Mouse (Mus musculus): ENCODE data around the gene Nr2c1. TPM values are rescaled to one million over a fixed set of nuclear protein-coding genes. Genes with fewer than 3 reads are reported as not detected.

Nr2c1 gene
- polyA plus RNA-seq, 1 experiment from 2014 or later: 12.3 TPM

DNA sequence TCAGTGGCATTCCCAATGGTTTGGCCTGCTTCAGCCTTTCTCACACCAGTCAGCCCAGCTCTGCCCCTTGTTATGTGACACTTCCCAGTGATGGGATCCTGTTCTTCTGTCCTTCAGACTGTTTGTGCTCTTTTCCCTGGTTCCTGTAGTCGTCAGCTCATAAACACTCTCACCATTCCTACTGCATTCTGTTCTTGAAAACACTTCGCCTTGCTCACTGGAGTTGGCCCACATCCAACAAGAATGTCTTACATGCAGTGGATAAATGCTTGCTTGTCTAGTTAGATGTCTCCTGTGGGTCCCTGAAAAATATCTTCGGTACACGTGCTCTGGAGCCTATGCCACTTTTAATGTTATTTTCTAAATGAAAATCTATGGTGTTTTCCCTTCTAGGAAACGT is 3.2 kb upstream of the Nr2c1 start:
- no peak for ATAC-seq (ENCODE audit: low FRiP score, low read depth)
- 87% methylated on average over 5 of the region's 5 CpGs for WGBS
- Histone ChIP-seq H3K27me3 (no peaks in the 10 kb centered on the region), H3K36me3 (peaks cover 9% of the 10 kb centered on the region; the same call in 1 of the 2 replicates), H3K27ac (replicated peaks) (no peak overlapping the region), H3K9me3 (no peaks in the 10 kb centered on the region), H3K4me1 (peaks cover 16% of the 10 kb centered on the region), H3K4me3 (no peak overlapping the region), H3K9ac (replicated peaks) (no peak overlapping the region), H3K4me2 (replicated peaks) (no peak overlapping the region)

DNA sequence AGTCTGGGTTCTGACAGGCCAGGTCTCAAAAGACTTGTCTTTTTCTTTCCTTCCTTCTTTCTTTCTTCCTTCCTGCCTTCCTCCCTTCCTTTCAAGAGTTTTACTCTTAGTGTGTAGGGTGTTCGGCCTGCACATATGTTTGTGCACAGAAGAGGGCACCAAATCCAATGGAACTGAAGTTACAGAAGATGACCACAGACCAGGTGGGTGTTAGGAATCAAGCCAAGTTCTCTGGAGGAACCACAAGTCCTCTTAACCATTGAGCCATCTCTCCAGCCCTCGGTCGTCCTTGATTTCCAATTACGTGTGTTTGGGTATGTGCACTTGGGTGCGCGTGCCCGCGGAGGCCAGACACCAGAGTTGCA is 450 bp upstream of the Nr2c1 start:
- H3K9ac ChIP-seq (replicated peaks): peak overlapping the region; percentile 95
- H3K4me3 ChIP-seq: peak overlapping the region; percentile 92
- H3K27ac ChIP-seq (replicated peaks): no peak overlapping the region
- peak overlapping the region; percentile 68 for H3K4me2 ChIP-seq (replicated peaks)
- no peak for ATAC-seq (ENCODE audit: low FRiP score, low read depth)
- 18% methylated on average over 8 of the region's 8 CpGs for WGBS
- H3K27me3 ChIP-seq: no peaks in the 10 kb centered on the region
- H3K9me3 ChIP-seq: no peaks in the 10 kb centered on the region
- H3K4me1 ChIP-seq: peaks cover 21% of the 10 kb centered on the region
- H3K36me3 ChIP-seq: no peaks in the 10 kb centered on the region

DNA sequence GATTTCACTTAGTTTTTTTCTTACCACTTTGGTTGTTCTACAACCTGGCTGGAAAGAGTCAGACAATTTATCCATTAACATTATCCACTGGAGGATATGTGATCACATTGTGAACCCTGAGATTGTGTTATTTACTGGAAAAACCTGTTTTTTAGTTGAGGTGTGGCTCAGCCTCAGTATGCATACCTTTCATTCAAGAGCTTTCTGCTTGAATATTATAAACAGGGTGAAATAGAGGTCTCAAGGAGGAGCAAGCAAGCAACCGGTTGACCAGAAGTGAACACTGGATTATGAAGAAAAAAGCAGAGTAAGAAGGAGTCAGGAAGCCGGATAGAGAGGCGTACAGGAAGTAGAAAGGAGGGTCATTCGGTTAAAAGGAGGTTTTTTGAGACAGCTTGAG is 3.7 kb downstream of the Nr2c1 start:
- Histone ChIP-seq H3K9ac (replicated peaks) (no peak overlapping the region), H3K4me2 (replicated peaks) (no peak overlapping the region), H3K27ac (replicated peaks) (no peak overlapping the region), H3K36me3 (no peaks in the 10 kb centered on the region), H3K4me1 (peaks cover 21% of the 10 kb centered on the region), H3K27me3 (no peaks in the 10 kb centered on the region), H3K4me3 (no peak overlapping the region), H3K9me3 (no peaks in the 10 kb centered on the region)
- WGBS: 85% methylated on average over 4 of the region's 4 CpGs
- ATAC-seq (ENCODE audit: low FRiP score, low read depth): no peak

DNA sequence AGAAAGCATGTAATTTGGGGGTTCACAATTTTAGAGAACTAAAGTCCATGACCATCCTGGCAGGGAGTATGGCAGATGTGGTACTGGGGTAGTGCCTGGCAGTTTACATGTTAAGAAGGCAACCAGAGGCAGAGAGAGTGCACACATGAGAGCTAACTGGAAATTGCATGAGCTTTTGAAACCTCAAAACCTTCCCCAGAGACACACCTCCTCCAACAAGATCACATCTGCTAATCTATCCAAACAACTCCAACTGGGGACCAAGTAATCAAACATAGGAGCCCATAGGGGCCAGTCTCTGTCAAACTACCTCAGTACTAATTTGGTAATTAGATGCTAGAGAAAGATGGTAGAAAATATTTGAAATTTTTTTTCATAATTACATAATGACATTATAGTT is 6.0 kb downstream of the Nr2c1 start:
- H3K4me2 ChIP-seq (replicated peaks): no peak overlapping the region
- H3K4me3 ChIP-seq: no peak overlapping the region
- peaks cover 12% of the 10 kb centered on the region for H3K36me3 ChIP-seq
- no peaks in the 10 kb centered on the region for H3K27me3 ChIP-seq
- H3K4me1 ChIP-seq: peaks cover 8% of the 10 kb centered on the region
- no peak for ATAC-seq (ENCODE audit: low FRiP score, low read depth)
- no peaks in the 10 kb centered on the region for H3K9me3 ChIP-seq
- no peak overlapping the region for H3K27ac ChIP-seq (replicated peaks)
- H3K9ac ChIP-seq (replicated peaks): no peak overlapping the region

DNA sequence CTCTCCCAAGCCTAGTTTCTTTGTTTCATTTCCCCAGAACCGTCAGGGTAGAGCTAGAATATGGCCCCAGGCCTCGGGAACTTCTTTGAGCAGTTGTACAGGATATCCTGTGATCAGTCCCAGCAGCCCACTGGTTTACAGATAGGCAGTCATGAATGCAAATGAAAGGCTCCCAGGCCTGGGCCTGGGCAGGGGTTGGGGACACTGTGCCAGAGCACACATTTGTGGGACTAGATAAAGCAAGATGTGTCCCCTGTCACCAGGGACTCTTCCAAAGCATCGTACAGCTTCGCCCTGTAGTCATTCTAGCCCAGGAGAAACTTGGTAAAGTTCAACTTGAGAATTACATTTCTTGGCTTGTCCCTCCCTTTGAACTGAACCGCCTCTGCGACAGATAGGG is 11.1 kb downstream of the Nr2c1 start:
- peaks cover 39% of the 10 kb centered on the region for H3K36me3 ChIP-seq

DNA sequence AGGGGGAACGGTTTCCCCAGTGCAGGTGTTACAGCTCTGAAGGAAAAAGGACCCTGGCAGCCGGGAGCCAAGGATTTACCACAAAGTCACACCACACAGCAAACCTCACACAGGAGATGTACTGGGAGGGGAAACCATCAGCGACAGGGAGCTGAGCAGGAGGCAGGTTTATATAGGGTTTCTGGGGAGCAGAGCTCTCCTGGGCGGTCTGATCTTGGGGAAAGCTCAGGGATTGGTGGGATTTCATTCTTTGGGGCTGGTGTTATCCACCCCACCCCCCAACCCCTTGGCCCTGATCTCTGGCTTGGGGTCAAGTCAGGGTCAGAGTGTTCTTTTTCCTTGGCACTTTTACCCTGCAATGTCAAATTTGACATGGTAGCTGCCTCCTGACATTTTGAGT is 11.6 kb downstream of the Nr2c1 start:
- WGBS: 90% methylated on average over 4 of the region's 4 CpGs
- Histone ChIP-seq H3K4me1 (no peaks in the 10 kb centered on the region), H3K4me3 (no peak overlapping the region), H3K9ac (replicated peaks) (no peak overlapping the region), H3K27me3 (no peaks in the 10 kb centered on the region), H3K27ac (replicated peaks) (no peak overlapping the region), H3K36me3 (peaks cover 43% of the 10 kb centered on the region), H3K9me3 (no peaks in the 10 kb centered on the region), H3K4me2 (replicated peaks) (no peak overlapping the region)
- ATAC-seq (ENCODE audit: low FRiP score, low read depth): no peak

More for the DNA sequence above, 11.1 kb downstream of the Nr2c1 start:
- H3K27me3 ChIP-seq: no peaks in the 10 kb centered on the region
- H3K9me3 ChIP-seq: no peaks in the 10 kb centered on the region
- WGBS: 94% methylated on average over 6 of the region's 6 CpGs
- H3K9ac ChIP-seq (replicated peaks): no peak overlapping the region
- no peak overlapping the region for H3K4me2 ChIP-seq (replicated peaks)
- no peak for ATAC-seq (ENCODE audit: low FRiP score, low read depth)
- no peak overlapping the region for H3K4me3 ChIP-seq
- no peaks in the 10 kb centered on the region for H3K4me1 ChIP-seq
- H3K27ac ChIP-seq (replicated peaks): no peak overlapping the region

DNA sequence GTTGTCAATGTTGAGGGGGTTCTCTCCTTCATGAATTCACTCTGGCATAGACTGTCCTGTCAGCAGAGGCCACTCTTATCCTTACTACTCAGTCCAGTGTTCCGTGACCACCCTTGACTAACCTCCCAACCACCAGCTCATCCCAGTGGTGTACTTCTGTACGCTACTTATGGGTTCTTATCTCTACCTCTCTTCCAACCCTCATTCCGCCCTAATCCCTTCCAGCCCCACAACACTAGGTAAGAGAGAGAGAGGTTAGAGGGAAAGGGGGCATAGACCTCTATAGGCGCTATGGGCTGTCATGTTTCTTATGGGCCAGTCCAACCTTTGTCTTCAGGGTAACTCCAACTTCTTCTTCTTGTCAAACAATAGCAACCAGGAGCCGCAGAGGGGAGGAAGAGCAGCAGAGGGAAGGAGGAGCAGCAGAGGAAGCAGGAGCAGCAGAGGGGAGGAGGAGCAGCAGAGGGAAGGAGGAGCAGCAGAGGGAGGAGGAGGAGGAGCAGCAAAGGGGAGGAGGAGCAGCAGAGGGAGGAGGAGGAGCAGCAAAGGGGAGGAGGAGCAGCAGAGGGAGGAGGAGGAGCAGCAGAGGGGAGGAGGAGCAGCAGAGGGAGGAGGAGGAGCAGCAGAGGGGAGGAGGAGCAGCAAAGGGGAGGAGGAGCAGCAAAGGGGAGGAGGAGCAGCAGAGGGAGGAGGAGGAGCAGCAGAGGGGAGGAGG is 13.4 kb downstream of the Nr2c1 start:
- Histone ChIP-seq H3K27ac (replicated peaks) (no peak overlapping the region), H3K36me3 (peaks cover 54% of the 10 kb centered on the region), H3K9ac (replicated peaks) (no peak overlapping the region), H3K27me3 (no peaks in the 10 kb centered on the region), H3K4me1 (no peaks in the 10 kb centered on the region), H3K4me2 (replicated peaks) (no peak overlapping the region), H3K4me3 (no peak overlapping the region), H3K9me3 (no peaks in the 10 kb centered on the region)
- 90% methylated on average over 5 of the region's 5 CpGs for WGBS
- ATAC-seq (ENCODE audit: low FRiP score, low read depth): no peak

DNA sequence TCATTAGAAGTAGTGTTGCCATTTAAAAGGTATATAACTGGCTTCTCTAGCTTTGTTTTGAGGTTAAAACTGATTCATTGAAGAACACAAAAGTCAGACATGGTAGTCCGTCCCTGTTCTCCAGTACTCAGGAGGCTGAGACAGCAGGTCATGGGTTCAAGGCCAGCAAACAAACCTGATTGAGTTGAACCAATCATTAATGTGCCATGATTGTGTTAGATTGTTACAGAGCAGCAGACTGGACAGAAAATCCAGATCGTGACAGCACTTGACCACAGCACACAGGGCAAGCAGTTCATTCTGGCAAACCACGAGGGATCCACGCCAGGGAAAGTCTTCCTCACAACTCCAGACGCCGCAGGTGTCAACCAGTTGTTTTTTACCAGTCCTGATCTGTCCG is 14.2 kb downstream of the Nr2c1 start:
- no peak overlapping the region for H3K4me2 ChIP-seq (replicated peaks)
- H3K4me3 ChIP-seq: no peak overlapping the region
- H3K27me3 ChIP-seq: no peaks in the 10 kb centered on the region
- no peak overlapping the region for H3K9ac ChIP-seq (replicated peaks)
- 95% methylated on average over 7 of the region's 7 CpGs for WGBS
- H3K27ac ChIP-seq (replicated peaks): no peak overlapping the region
- H3K4me1 ChIP-seq: no peaks in the 10 kb centered on the region
- no peaks in the 10 kb centered on the region for H3K9me3 ChIP-seq
- ATAC-seq (ENCODE audit: low FRiP score, low read depth): no peak
- H3K36me3 ChIP-seq: peaks cover 58% of the 10 kb centered on the region

DNA sequence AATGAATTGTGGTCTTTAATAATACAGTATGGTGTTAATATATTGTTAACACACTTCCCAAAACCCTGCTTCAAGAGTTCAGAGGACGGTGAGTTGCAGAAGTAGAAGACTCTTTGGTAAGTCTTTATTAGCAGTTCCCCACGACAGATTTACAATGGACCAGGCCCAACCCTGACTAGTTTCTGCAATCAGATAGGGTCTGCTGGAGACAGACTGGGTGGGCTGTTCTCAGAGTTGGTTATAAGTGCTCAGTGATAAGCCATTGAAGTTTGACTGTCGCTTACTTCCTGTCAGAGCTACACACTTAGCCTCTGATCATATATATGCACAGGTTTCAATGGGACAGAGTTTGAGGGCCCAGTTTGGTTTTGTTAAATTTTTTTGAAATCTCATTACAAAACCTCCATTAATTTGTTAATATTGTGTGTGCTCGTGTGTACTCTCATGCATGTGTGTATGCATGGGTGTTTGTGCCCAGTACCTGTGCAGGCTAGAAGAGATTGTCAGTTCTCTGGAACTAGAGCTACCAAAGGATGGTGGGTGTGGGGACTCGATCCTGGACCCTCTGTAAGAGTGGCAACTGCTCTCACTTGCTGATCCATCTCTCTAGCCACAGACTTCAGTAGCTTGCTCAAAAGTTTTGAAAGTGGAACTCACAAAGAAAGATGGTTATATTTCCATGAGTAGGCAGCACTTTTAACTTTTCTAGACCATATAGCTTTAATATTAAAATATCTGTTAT is 16.5 kb downstream of the Nr2c1 start:
- WGBS: 84% methylated on average over 5 of the region's 5 CpGs
- no peak overlapping the region for H3K9ac ChIP-seq (replicated peaks)

DNA sequence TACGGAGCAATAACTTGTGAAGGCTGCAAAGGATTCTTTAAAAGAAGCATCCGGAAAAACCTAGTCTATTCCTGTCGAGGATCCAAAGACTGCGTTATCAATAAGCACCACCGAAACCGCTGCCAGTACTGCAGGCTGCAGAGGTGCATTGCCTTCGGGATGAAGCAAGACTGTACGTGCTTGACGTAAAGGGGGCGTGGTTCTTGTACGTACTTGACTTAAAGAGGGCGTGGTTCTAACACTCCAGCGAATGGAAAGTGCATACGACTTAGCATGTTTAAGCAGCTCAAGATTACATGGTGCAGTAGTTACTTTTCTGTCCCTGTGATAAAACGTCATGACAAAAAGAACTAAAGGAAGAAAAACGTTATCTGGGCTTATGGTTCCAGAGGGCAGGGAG is 17.6 kb downstream of the Nr2c1 start:
- H3K36me3 ChIP-seq: peaks cover 66% of the 10 kb centered on the region
- H3K9ac ChIP-seq (replicated peaks): no peak overlapping the region
- no peak for ATAC-seq (ENCODE audit: low FRiP score, low read depth)
- no peak overlapping the region for H3K4me3 ChIP-seq
- H3K27ac ChIP-seq (replicated peaks): no peak overlapping the region
- H3K27me3 ChIP-seq: no peaks in the 10 kb centered on the region
- H3K4me2 ChIP-seq (replicated peaks): no peak overlapping the region
- H3K4me1 ChIP-seq: no peaks in the 10 kb centered on the region
- H3K9me3 ChIP-seq: 0 out of 2 replicates have a peak, but pooled peaks cover 6% of the 10 kb centered on the region
- 91% methylated on average over 16 of the region's 16 CpGs for WGBS

More for the DNA sequence above, 16.5 kb downstream of the Nr2c1 start:
- H3K27me3 ChIP-seq: no peaks in the 10 kb centered on the region
- no peak overlapping the region for H3K4me2 ChIP-seq (replicated peaks)
- H3K4me3 ChIP-seq: no peak overlapping the region
- H3K9me3 ChIP-seq: no peaks in the 10 kb centered on the region
- ATAC-seq (ENCODE audit: low FRiP score, low read depth): no peak
- H3K27ac ChIP-seq (replicated peaks): no peak overlapping the region
- H3K4me1 ChIP-seq: no peaks in the 10 kb centered on the region
- H3K36me3 ChIP-seq: peaks cover 64% of the 10 kb centered on the region

DNA sequence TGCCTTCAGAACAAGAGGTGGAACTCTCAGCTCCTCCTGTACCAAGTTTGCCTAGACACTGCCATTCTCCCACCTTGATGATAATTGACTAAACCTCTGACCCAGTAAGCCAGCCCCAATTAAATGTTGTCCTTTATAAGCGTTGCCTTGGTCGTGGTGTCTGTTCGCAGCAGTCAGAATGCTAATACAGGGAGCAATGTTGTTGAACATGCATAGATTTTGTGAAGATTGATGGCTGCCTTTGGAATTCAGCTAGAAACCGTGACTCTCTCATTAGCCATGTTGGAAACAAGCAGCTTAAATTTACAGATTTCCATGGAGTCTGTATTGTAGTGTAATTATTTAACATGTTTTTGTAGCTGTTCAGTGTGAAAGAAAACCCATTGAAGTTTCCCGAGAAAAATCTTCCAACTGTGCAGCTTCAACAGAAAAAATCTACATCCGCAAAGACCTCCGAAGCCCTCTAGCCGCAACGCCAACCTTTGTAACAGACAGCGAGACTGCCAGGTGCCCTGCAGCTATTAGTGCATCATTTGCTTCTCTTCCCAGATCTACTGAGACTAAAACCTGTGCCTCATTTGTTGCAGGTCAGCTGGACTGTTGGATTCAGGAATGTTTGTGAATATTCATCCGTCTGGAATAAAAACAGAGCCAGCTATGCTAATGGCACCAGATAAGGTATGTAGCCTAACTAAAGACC is 19.4 kb downstream of the Nr2c1 start:
- Histone ChIP-seq H3K9me3 (0 out of 2 replicates have a peak, but pooled peaks cover 6% of the 10 kb centered on the region), H3K36me3 (peaks cover 64% of the 10 kb centered on the region), H3K4me1 (peaks cover 11% of the 10 kb centered on the region), H3K27ac (replicated peaks) (no peak overlapping the region), H3K9ac (replicated peaks) (no peak overlapping the region), H3K4me2 (replicated peaks) (no peak overlapping the region), H3K4me3 (no peak overlapping the region), H3K27me3 (no peaks in the 10 kb centered on the region)
- WGBS: 81% methylated on average over 11 of the region's 11 CpGs
- ATAC-seq (ENCODE audit: low FRiP score, low read depth): no peak
